Mouse (Mus musculus) activated CD4-positive, CD25-positive, alpha-beta regulatory T cell (primary cell): ENCODE data around the gene Prrg3. TPM values are rescaled to one million over a fixed set of nuclear protein-coding genes. Genes with fewer than 3 reads are reported as not detected.

Source experiments
- polyA plus RNA-seq, 2 experiments: library from polyadenylated mRNA; unstranded; fragments of 100-300 nt; shearing (Covaris generic); gene quantifications; one replicate each; pipeline ENCODE4 v1.2.1; 2017

Gene Prrg3
- not detected for polyA plus RNA-seq

GRCm38 (mm10) chrX:71962073-71963051 lies at the start of gene Prrg3:
Gene Prrg3 (plus strand): TSS chrX:71962624.

GRCm38 (mm10) chrX:71972686-71973085 lies 10.3 kb downstream of the Prrg3 start, which contains the start of gene Fate1:
Gene Fate1 (plus strand): TSS chrX:71972986.

GRCm38 (mm10) chrX:71991549-71991948 lies 29.1 kb downstream of the Prrg3 start, which contains the start of gene Cnga2:
Gene Cnga2 (plus strand): TSS chrX:71991849.

Other genes starting within 250 kb of the Prrg3 start
- 10 to 100 TPM; 33.0 to 40.2 TPM for gene Vma21, start 146.7 kb upstream of the Prrg3 start, polyA plus RNA-seq
- gene Gm1141, start 41.6 kb upstream of the Prrg3 start, polyA plus RNA-seq = under 1 TPM in 1 of 2 experiments, not detected in 1; 0.36 TPM
- not detected for gene Fate1, start 10.4 kb downstream of the Prrg3 start, polyA plus RNA-seq
- gene Cnga2, start 29.2 kb downstream of the Prrg3 start, polyA plus RNA-seq = not detected